Mouse (Mus musculus) bone marrow macrophage, adult 2 months (primary cell): ENCODE measurements around the gene Gcfc2.

Experiments used
- CTCF ChIP-seq: IDR thresholded peaks from 2 replicates; pipeline ENCODE4 v1.5.1; 2012; ENCODE audit warnings: low read depth, mild to moderate bottlenecking, low read length, moderate library complexity
- POLR2A ChIP-seq: IDR thresholded peaks from 2 replicates; pipeline ENCODE4 v1.6.1; 2012; ENCODE audit warnings: mild to moderate bottlenecking, low read depth, low read length, borderline replicate concordance

DNA sequence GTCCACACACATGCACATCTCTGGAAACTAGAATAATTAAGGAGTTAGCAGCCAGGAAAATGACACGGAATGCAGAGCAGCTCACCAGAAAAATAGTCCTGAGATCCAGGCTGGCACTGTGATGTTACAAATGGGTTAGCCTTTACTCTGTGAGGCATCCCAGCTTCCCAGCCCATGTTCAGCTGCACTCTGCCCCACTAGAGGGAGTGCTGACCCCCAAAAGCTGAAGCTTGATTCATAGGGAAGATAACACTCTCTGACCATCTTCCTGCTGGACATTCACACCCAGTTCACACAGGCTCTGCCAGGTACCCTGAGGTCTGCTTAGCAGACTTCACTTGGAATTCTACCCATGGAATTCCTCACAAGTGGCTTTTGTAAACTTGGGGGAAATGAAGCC is 36.8 kb downstream of the Gcfc2 start:
- TF ChIP-seq CTCF (no peak), POLR2A (no peak)
